Mouse (Mus musculus) liver, postnatal 0 days (tissue): Measurements from ENCODE around the gene Tradd.

Experiments
- CTCF ChIP-seq: sonication (generic); IDR thresholded peaks from 2 replicates; pipeline ENCODE4 v1.5.1; 2016; ENCODE audit warnings: antibody characterized with exemption, low read depth
- EP300 ChIP-seq: IDR thresholded peaks from 2 replicates; pipeline ENCODE4 v1.6.1; 2016; ENCODE audit warnings: antibody characterized with exemption, low read depth, mild to moderate bottlenecking

GRCm38 (mm10) chr8:105224413-105225271 lies 39.8 kb downstream of the Tradd start, which contains the start of gene D230025D16Rik:
- TF ChIP-seq CTCF (no peak), EP300 (no peak)
